Mouse (Mus musculus): ENCODE measurements around the gene Dhx29. TPM values are rescaled to one million over a fixed set of nuclear protein-coding genes. Genes with fewer than 3 reads are reported as not detected.
A peak's percentile ranks its signal among the peaks of the same experiment; 100 is the strongest.

The Dhx29 gene
- polyA plus RNA-seq, 1 experiment from 2014 or later = 33.5 TPM

DNA sequence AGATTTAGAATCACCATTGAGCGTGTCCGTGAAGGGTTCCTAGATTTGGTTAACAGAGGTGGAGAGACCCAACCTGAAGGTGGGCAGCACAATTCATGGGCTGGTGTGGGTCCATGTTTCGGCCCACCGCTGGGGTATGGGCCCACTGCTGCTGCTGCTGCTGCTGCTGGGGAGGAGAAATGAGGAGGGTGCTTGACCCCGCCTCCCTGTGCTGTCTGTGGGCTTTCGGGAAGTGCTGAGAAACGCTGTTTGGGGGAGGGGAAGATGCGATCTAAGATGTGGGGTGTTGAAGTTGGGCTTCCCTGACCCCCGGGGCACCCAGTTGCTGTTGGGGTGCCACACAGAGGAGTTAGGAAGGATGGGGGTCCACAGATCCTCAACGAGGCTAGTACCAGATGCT, 49.5 kb downstream of the Dhx29 start:
- Histone ChIP-seq H3K27me3 (ENCODE audit: control insufficient read depth, insufficient read depth, low read length) (peaks cover 4% of the 10 kb centered on the region; the same call in 1 of the 2 replicates), H3K36me3 (replicated peaks; ENCODE audit: control insufficient read depth, insufficient read depth) (no peaks in the 10 kb centered on the region), H3K4me3 (replicated peaks; ENCODE audit: low read length) (no peak overlapping the region), H3K4me1 (replicated peaks; ENCODE audit: control insufficient read depth, insufficient read depth, low read length) (no peaks in the 10 kb centered on the region), H3K9me3 (ENCODE audit: control insufficient read depth, low read length) (no peaks in the 10 kb centered on the region), H3K27ac (no peak overlapping the region), H3K9ac (no peak overlapping the region), H3K4me2 (replicated peaks) (no peak overlapping the region)
- no peak for ATAC-seq (ENCODE audit: low FRiP score)
- 43% methylated on average over 10 of the region's 10 CpGs for WGBS
- DNase-seq (ENCODE audit: low spot score) = no peak

DNA sequence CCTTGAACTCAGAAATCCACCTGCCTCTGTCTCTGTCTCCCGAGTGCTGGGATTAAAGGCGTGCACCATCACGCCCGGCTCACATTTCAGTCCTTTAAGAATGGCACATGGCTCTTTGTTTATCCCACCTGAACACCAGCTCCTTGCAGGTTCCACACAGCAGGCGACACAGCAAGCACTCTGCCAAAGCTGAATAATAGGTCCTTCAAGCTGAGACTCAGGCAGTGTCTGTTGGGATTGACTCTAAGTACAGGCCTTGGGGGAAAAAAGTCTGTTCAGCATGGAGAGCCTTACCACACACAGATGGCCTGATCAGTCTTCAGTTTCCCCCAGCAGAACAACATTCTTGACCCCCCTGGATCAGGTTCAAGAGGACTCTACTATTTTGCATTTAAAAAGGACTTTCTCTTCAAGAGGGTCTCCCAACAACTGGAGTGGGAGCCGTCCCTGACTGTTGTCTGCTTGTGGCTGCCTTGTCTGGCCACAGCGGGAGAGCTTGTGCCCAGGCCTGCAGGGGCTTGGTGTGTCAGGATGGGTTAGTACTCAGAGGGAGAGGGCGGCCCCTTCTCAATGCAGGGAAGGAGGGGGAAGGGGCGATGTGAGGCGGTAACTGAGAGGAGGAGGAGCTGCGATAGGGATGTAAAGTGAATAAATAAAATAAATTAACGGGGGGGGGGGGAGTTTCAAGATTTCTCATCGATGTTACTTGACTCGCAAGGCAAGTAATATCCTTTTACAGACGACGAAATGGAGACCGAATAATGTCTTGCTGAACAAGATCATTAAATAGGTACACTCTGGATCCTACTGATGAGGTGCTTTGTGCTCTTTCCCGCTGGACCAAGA, 58.6 kb downstream of the Dhx29 start:
- no peaks in the 10 kb centered on the region for H3K36me3 ChIP-seq (replicated peaks; ENCODE audit: control insufficient read depth, insufficient read depth)
- no peak overlapping the region for H3K27ac ChIP-seq
- H3K27me3 ChIP-seq (ENCODE audit: control insufficient read depth, insufficient read depth, low read length) = peaks cover 64% of the 10 kb centered on the region
- H3K4me2 ChIP-seq (replicated peaks) = 0 out of 2 replicates have a peak overlapping the region, but pooled peaks have one; percentile 98
- 2% methylated on average over 18 of the region's 18 CpGs for WGBS
- H3K9me3 ChIP-seq (ENCODE audit: control insufficient read depth, low read length) = no peaks in the 10 kb centered on the region
- peaks cover 14% of the 10 kb centered on the region for H3K4me1 ChIP-seq (replicated peaks; ENCODE audit: control insufficient read depth, insufficient read depth, low read length)
- no peak for DNase-seq (ENCODE audit: low spot score)
- H3K9ac ChIP-seq = no peak overlapping the region
- no peak for ATAC-seq (ENCODE audit: low FRiP score)
- no peak overlapping the region for H3K4me3 ChIP-seq (replicated peaks; ENCODE audit: low read length)

DNA sequence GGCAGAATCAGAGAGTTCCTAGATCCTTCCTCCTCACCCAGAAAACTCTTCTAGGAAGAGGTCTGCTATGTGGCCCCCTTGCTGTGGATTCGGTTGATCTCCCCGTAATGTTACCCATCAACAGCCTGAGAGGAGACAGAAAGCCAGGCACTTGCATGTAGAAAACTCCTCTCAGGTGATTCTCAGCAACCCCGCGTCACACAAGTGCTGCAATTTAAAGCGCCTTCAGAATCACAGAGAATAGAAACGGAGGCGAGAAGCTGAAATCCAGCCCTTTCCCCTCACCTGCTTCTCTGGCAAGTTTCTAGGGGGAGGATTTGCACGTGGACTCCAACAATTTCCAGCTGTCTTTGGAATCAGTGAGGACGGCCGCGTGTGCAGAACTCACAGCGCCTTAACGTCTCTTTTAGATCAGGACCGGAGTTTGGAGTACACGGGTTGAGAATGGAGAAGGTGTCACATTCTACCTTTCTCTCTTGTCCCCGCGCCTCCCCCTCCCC, 59.2 kb downstream of the Dhx29 start:
- Histone ChIP-seq H3K27ac (no peak overlapping the region), H3K9ac (no peak overlapping the region), H3K4me2 (replicated peaks) (peak overlapping the region; percentile 98), H3K4me1 (replicated peaks; ENCODE audit: control insufficient read depth, insufficient read depth, low read length) (peaks cover 14% of the 10 kb centered on the region), H3K4me3 (replicated peaks; ENCODE audit: low read length) (no peak overlapping the region; the same call in 1 of the 2 replicates), H3K36me3 (replicated peaks; ENCODE audit: control insufficient read depth, insufficient read depth) (no peaks in the 10 kb centered on the region), H3K9me3 (ENCODE audit: control insufficient read depth, low read length) (no peaks in the 10 kb centered on the region), H3K27me3 (ENCODE audit: control insufficient read depth, insufficient read depth, low read length) (peaks cover 68% of the 10 kb centered on the region)
- 1% methylated on average over 17 of the region's 17 CpGs for WGBS
- DNase-seq (ENCODE audit: low spot score) = no peak
- ATAC-seq (ENCODE audit: low FRiP score) = no peak

DNA sequence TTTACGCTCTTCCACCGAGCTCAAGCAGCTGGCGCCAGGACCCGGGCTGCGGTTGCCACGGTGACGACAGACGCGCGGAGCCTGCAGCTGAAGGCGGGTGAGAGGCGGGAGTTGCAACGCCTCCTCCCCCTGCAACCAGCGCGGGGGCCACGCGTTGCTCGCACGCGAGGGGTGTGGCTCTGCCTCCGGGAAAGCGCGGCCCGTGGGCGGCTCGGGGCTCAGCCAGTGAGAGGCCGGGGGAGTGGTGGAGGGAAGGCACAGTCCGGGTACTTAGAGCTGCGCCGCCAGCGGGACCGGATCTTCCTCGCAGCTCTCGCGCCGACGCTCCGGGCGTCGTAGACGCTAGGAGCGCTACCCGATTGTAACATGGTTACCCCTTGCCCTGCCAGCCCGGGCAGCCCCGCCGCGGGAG, 60.3 kb downstream of the Dhx29 start, which contains the start of gene Ccno:
Ccno (plus strand) TSS at position 271 of the 412 bp plus-strand sequence.
- peaks cover 74% of the 10 kb centered on the region for H3K27me3 ChIP-seq (ENCODE audit: control insufficient read depth, insufficient read depth, low read length)
- peak within 1 kb of the TSS; percentile 45 for H3K9ac ChIP-seq
- DNase-seq (ENCODE audit: low spot score) (peak; percentile 85), ATAC-seq (ENCODE audit: low FRiP score) (peak; percentile 92)
- no peaks in the 10 kb centered on the region for H3K36me3 ChIP-seq (replicated peaks; ENCODE audit: control insufficient read depth, insufficient read depth)
- peaks cover 14% of the 10 kb centered on the region for H3K4me1 ChIP-seq (replicated peaks; ENCODE audit: control insufficient read depth, insufficient read depth, low read length)
- H3K4me2 ChIP-seq (replicated peaks) = peak within 1 kb of the TSS; percentile 98
- no peak within 1 kb of the TSS for H3K27ac ChIP-seq
- no peaks in the 10 kb centered on the region for H3K9me3 ChIP-seq (ENCODE audit: control insufficient read depth, low read length)
- peak within 1 kb of the TSS; percentile 48 for H3K4me3 ChIP-seq (replicated peaks; ENCODE audit: low read length)
- WGBS = 0% methylated on average over 47 of the region's 47 CpGs

DNA sequence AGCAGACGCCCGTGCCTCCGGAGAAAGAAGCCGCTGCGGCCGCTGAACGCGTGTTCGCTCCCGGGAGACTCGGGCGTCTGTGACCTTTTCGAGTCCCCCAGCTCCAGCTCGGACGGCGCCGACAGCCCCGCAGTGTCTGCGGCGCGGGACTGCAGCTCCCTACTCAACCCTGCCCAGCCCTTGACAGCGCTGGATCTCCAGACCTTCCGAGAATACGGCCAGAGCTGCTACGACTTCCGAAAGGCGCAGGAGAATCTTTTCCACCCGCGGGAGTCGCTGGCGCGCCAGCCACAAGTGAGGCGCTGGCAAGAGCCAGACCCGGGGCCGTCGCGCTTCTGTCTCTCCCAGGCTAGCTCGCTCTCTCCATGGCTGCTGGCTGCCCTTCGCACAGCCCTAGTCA, 60.7 kb downstream of the Dhx29 start:
- peak overlapping the region; percentile 48 for H3K4me3 ChIP-seq (replicated peaks; ENCODE audit: low read length)
- peak overlapping the region; percentile 45 for H3K9ac ChIP-seq
- peaks cover 78% of the 10 kb centered on the region for H3K27me3 ChIP-seq (ENCODE audit: control insufficient read depth, insufficient read depth, low read length)
- no peaks in the 10 kb centered on the region for H3K9me3 ChIP-seq (ENCODE audit: control insufficient read depth, low read length)
- DNase-seq (ENCODE audit: low spot score) (no peak), ATAC-seq (ENCODE audit: low FRiP score) (peak; percentile 46)
- no peak overlapping the region for H3K27ac ChIP-seq
- under 1% methylated on average over 39 of the region's 39 CpGs for WGBS
- peaks cover 14% of the 10 kb centered on the region for H3K4me1 ChIP-seq (replicated peaks; ENCODE audit: control insufficient read depth, insufficient read depth, low read length)
- H3K36me3 ChIP-seq (replicated peaks; ENCODE audit: control insufficient read depth, insufficient read depth) = no peaks in the 10 kb centered on the region
- peak overlapping the region; percentile 98 for H3K4me2 ChIP-seq (replicated peaks)

DNA sequence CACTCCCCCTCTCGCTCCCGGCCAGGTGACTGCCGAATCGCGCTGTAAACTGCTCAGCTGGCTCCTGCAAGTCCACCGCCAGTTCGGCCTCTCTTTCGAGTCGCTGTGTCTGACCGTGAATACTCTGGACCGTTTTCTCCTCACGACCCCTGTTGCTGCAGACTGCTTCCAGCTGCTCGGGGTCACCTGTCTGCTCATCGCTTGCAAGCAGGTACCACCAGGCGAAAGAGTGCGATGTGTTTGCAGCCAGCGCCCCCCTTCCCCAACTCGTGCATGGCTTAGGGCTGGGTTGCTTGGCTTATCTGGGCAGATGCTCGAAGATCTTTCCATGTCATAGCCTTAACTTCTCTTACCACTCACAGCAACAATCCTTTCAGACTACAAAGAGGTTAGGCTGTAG, 61.6 kb downstream of the Dhx29 start:
- Histone ChIP-seq H3K36me3 (replicated peaks; ENCODE audit: control insufficient read depth, insufficient read depth) (no peaks in the 10 kb centered on the region), H3K4me3 (replicated peaks; ENCODE audit: low read length) (peak overlapping the region; percentile 48), H3K27ac (no peak overlapping the region), H3K27me3 (ENCODE audit: control insufficient read depth, insufficient read depth, low read length) (peaks cover 86% of the 10 kb centered on the region), H3K9ac (no peak overlapping the region), H3K4me2 (replicated peaks) (peak overlapping the region; percentile 98), H3K4me1 (replicated peaks; ENCODE audit: control insufficient read depth, insufficient read depth, low read length) (peaks cover 16% of the 10 kb centered on the region), H3K9me3 (ENCODE audit: control insufficient read depth, low read length) (no peaks in the 10 kb centered on the region)
- WGBS = 2% methylated on average over 19 of the region's 19 CpGs
- DNase-seq (ENCODE audit: low spot score) (no peak), ATAC-seq (ENCODE audit: low FRiP score) (no peak)

DNA sequence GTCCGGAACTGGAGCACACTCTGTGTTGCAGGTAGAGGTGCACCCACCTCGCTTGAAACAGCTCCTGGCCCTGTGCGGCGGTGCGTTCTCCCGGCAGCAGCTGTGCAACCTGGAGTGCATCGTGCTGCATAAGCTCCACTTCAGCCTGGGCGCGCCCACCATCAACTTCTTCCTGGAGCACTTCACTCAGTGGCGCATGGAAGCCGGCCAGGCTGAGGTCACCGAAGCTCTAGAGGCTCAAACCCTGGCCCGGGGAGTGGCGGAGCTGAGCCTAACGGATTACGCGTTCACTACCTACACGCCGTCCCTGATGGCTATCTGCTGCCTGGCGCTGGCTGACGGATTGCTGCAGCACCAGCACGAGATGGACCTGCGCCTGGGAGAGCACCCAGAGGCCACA, 62.3 kb downstream of the Dhx29 start:
- Histone ChIP-seq H3K36me3 (replicated peaks; ENCODE audit: control insufficient read depth, insufficient read depth) (no peaks in the 10 kb centered on the region), H3K9ac (0 out of 2 replicates have a peak overlapping the region, but pooled peaks have one; percentile 11), H3K4me2 (replicated peaks) (peak overlapping the region; percentile 98; the same call in 1 of the 2 replicates), H3K4me3 (replicated peaks; ENCODE audit: low read length) (0 out of 2 replicates have a peak overlapping the region, but pooled peaks have one; percentile 11), H3K9me3 (ENCODE audit: control insufficient read depth, low read length) (no peaks in the 10 kb centered on the region), H3K4me1 (replicated peaks; ENCODE audit: control insufficient read depth, insufficient read depth, low read length) (peaks cover 20% of the 10 kb centered on the region), H3K27ac (no peak overlapping the region), H3K27me3 (ENCODE audit: control insufficient read depth, insufficient read depth, low read length) (peaks cover 87% of the 10 kb centered on the region)
- ATAC-seq (ENCODE audit: low FRiP score) (no peak), DNase-seq (ENCODE audit: low spot score) (no peak)
- 1% methylated on average over 23 of the region's 23 CpGs for WGBS

DNA sequence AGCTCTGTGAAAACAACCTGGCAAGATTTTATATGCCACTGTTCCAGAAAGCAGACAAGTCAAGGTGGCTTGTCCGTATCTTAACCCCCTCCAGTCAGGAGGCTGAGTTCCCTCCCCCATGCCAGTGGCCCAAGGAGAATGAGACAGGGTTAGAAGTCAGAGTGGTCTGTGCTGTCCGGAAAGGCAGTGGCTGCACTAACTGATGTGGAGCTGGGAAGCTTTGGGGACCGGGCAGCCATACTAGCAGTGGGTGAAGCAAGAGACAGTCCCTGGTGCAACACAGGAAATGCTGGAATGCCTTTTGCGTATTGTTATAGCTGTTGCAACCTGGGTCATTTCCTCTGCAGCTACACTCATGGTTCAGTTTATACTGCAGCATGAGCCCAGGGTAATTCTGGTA, 63.1 kb downstream of the Dhx29 start:
- DNase-seq (ENCODE audit: low spot score) = no peak
- no peak overlapping the region for H3K9ac ChIP-seq
- H3K4me2 ChIP-seq (replicated peaks) = no peak overlapping the region
- H3K27ac ChIP-seq = no peak overlapping the region
- ATAC-seq (ENCODE audit: low FRiP score) = no peak
- no peak overlapping the region for H3K4me3 ChIP-seq (replicated peaks; ENCODE audit: low read length)
- WGBS = 12% methylated on average over 4 of the region's 4 CpGs
- H3K9me3 ChIP-seq (ENCODE audit: control insufficient read depth, low read length) = no peaks in the 10 kb centered on the region
- no peaks in the 10 kb centered on the region for H3K36me3 ChIP-seq (replicated peaks; ENCODE audit: control insufficient read depth, insufficient read depth)
- H3K4me1 ChIP-seq (replicated peaks; ENCODE audit: control insufficient read depth, insufficient read depth, low read length) = peaks cover 20% of the 10 kb centered on the region
- H3K27me3 ChIP-seq (ENCODE audit: control insufficient read depth, insufficient read depth, low read length) = peaks cover 91% of the 10 kb centered on the region

DNA sequence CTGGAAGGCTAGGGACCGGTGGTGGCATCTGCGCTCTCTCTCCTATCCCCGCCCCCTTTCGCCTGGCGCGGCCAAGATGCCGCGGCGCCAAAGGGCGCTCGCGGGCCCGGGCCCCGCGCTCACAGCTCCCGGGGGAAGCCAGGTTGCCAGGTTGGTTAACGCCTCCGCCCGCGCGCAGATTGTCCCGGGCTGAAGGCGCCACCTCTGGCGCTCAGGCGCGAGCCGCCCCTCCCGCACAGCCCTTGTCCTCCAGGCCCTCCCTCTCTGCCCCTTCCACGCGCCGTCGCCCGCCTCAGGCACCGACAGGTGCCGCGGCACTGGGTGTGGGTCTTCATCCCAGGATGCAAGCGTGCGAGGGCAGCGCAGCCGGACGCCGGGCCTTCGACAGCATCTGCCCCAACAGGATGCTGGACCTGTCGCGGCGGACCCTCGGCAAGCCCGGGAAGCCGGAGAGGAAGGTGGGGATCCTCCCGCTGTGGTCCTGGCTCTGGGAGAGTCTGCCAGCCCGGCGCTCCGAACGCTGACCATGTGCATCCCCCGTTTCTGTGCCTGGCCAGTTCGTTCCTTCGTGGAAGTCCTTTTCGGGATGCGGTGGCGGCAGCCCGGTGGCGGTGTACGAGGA, 66.4 kb downstream of the Dhx29 start, which contains the start of gene Mcidas:
Mcidas (plus strand) TSS at position 315 of the 622 bp plus-strand sequence.
- Histone ChIP-seq H3K9me3 (ENCODE audit: control insufficient read depth, low read length) (no peaks in the 10 kb centered on the region), H3K4me1 (replicated peaks; ENCODE audit: control insufficient read depth, insufficient read depth, low read length) (peaks cover 10% of the 10 kb centered on the region; the same call in 1 of the 2 replicates), H3K4me3 (replicated peaks; ENCODE audit: low read length) (peak within 1 kb of the TSS; percentile 41), H3K27me3 (ENCODE audit: control insufficient read depth, insufficient read depth, low read length) (peaks cover 95% of the 10 kb centered on the region), H3K4me2 (replicated peaks) (peak within 1 kb of the TSS; percentile 68), H3K27ac (no peak within 1 kb of the TSS), H3K36me3 (replicated peaks; ENCODE audit: control insufficient read depth, insufficient read depth) (no peaks in the 10 kb centered on the region), H3K9ac (peak within 1 kb of the TSS; percentile 38)
- no peak for DNase-seq (ENCODE audit: low spot score)
- ATAC-seq (ENCODE audit: low FRiP score) = peak; percentile 51
- under 1% methylated on average over 59 of the region's 63 CpGs for WGBS

Data from hindbrain, embryonic 14.5 days (tissue).